Mouse (Mus musculus) heart, postnatal 0 days (tissue): ENCODE data around the gene Snx30. TPM values are rescaled to one million over a fixed set of nuclear protein-coding genes. Genes with fewer than 3 reads are reported as not detected.

ENCODE experiments used
- ATAC-seq: fragments of 200-750 bp; cut with Nextera tagmentation; 2 replicates; pipeline ENCODE4 v1.8.0; 2017; ENCODE audit warnings: low read depth, moderate number of reproducible peaks, moderate library complexity; ENCODE audit not compliant: insufficient read depth
- DNase-seq: peaks from one replicate; pipeline ENCODE4 v3.0.0-alpha.2; 2016; ENCODE audit warnings: low spot score
- H3K27ac ChIP-seq: fragments of 300-500 bp; sonication (generic); 2 replicates; pipeline ENCODE4 v1.5.1; 2014; ENCODE audit warnings: low read depth, mild to moderate bottlenecking
- H3K27me3 ChIP-seq: fragments of 300-500 bp; sonication (generic); 2 replicates; pipeline ENCODE4 v1.6.1; 2014; ENCODE audit warnings: low read length, mixed read lengths; ENCODE audit not compliant: control insufficient read depth, insufficient read depth
- H3K36me3 ChIP-seq: fragments of 300-500 bp; sonication (generic); replicated peaks from 2 replicates; pipeline ENCODE4 v1.6.1; 2014; ENCODE audit warnings: low read length, mixed read lengths; ENCODE audit not compliant: control insufficient read depth, insufficient read depth
- H3K4me1 ChIP-seq: fragments of 300-500 bp; sonication (generic); 2 replicates; pipeline ENCODE4 v1.6.1; 2014; ENCODE audit warnings: antibody characterized with exemption; ENCODE audit not compliant: control insufficient read depth, insufficient read depth
- H3K4me2 ChIP-seq: fragments of 300-500 bp; sonication (generic); 2 replicates; pipeline ENCODE4 v1.6.1; 2014; ENCODE audit warnings: low read depth, mild to moderate bottlenecking, low read length, moderate library complexity
- H3K4me3 ChIP-seq: fragments of 300-500 bp; sonication (generic); 2 replicates; pipeline ENCODE4 v1.5.1; 2014; ENCODE audit warnings: low read depth, low read length
- H3K9ac ChIP-seq: fragments of 300-500 bp; sonication (generic); replicated peaks from 2 replicates; pipeline ENCODE4 v1.6.1; 2014; ENCODE audit warnings: low read depth, low read length, mixed read lengths
- H3K9me3 ChIP-seq: fragments of 300-500 bp; sonication (generic); replicated peaks from 2 replicates; pipeline ENCODE4 v1.6.1; 2016; ENCODE audit warnings: low read length; ENCODE audit not compliant: control insufficient read depth
- CTCF ChIP-seq: IDR thresholded peaks from 2 replicates; pipeline ENCODE4 v1.5.1; 2016; ENCODE audit warnings: antibody characterized with exemption, control low read depth, low read depth
- EP300 ChIP-seq: IDR thresholded peaks from 2 replicates; pipeline ENCODE4 v1.6.1; 2016; ENCODE audit warnings: antibody characterized with exemption, low read depth
- WGBS: fragments of 180-500 bp; shearing (Covaris S2); extraction: QIAGEN DNeasy Blood & Tissue Kit; methylation state at CpG from one replicate; pipeline ENCODE4 v1.1.7; 2014; 5-methylcytosine and 5-hydroxymethylcytosine counted together
- polyA plus RNA-seq: library from polyadenylated mRNA; unstranded; fragments of >200 nt; fragmentation: Nextera tagmentation; extraction: Ambion mirVana; gene quantifications from 2 replicates; pipeline ENCODE4 v1.2.1, GENCODE M21; 2015
- total RNA-seq: library from RNA; depleted of rRNA; stranded (reverse); fragments of >200 nt; gene quantifications from 2 replicates; pipeline ENCODE4 v1.2.3, GENCODE M21; 2014; ENCODE audit warnings: low replicate concordance

Gene Snx30
- total and polyA plus RNA-seq, 2 experiments from 2014 or later: 2.9 to 4.5 TPM

- Histone ChIP-seq H3K27me3 (no peaks in the 10 kb centered on the region), H3K9ac (no peak overlapping the region), H3K4me1 (peaks cover 13% of the 10 kb centered on the region), H3K27ac (no peak overlapping the region), H3K4me3 (no peak overlapping the region), H3K4me2 (no peak overlapping the region), H3K36me3 (no peaks in the 10 kb centered on the region), H3K9me3 (no peaks in the 10 kb centered on the region)
- 48% methylated on average over 6 of the region's 6 CpGs for WGBS
- DNase-seq: no peak
- no peak for ATAC-seq
- TF ChIP-seq CTCF: no peak
- no peak for TF ChIP-seq EP300
Observed at GRCm38 (mm10) chr4:59873240-59873639, 67.6 kb downstream of the Snx30 start.

DNA sequence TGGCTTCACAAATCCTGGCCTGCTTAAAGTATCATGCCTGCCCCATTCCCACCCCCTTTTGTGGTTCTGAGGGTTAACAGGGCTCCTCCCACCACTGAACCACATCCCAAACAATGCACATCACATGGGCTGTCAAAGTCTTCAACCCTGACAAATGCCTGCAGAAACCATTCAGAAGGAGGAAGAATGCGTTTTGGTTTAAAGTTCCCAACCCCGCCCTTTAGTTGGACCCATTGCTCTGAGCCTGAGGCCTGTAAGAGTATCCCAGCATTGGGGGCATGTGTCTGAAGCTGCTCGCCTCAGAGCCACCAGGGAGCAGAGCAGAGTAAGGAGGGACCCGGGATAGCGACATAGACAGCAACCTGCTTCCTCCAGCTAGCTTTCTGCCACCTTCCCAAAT is 68.2 kb downstream of the Snx30 start:
- DNase-seq: no peak
- Histone ChIP-seq H3K36me3 (no peaks in the 10 kb centered on the region), H3K27ac (no peak overlapping the region), H3K27me3 (no peaks in the 10 kb centered on the region), H3K9ac (no peak overlapping the region), H3K4me3 (no peak overlapping the region), H3K9me3 (no peaks in the 10 kb centered on the region), H3K4me1 (peaks cover 13% of the 10 kb centered on the region), H3K4me2 (no peak overlapping the region)
- WGBS: 65% methylated on average over 5 of the region's 5 CpGs
- ATAC-seq: 0 out of 2 replicates have a peak, but pooled peaks have one; percentile 44
- TF ChIP-seq EP300 (no peak), CTCF (peak; percentile 9; the same call in 1 of the 2 replicates)

- 79% methylated on average over 6 of the region's 6 CpGs for WGBS
- ATAC-seq: no peak
- H3K4me1 ChIP-seq: no peaks in the 10 kb centered on the region
- DNase-seq: no peak
- no peak overlapping the region for H3K9ac ChIP-seq
- H3K9me3 ChIP-seq: no peaks in the 10 kb centered on the region
- H3K4me3 ChIP-seq: no peak overlapping the region
- H3K27me3 ChIP-seq: no peaks in the 10 kb centered on the region
- H3K4me2 ChIP-seq: no peak overlapping the region
- peaks cover 20% of the 10 kb centered on the region for H3K36me3 ChIP-seq
- H3K27ac ChIP-seq: no peak overlapping the region
- TF ChIP-seq EP300: no peak
- TF ChIP-seq CTCF: no peak
Observed at GRCm38 (mm10) chr4:59876570-59876969, 70.9 kb downstream of the Snx30 start.

GRCm38 (mm10) chr4:59877025-59877424 is 71.4 kb downstream of the Snx30 start:
- Histone ChIP-seq H3K4me1 (no peaks in the 10 kb centered on the region), H3K9ac (no peak overlapping the region), H3K4me2 (no peak overlapping the region), H3K9me3 (no peaks in the 10 kb centered on the region), H3K4me3 (no peak overlapping the region), H3K27me3 (no peaks in the 10 kb centered on the region), H3K36me3 (peaks cover 24% of the 10 kb centered on the region), H3K27ac (no peak overlapping the region)
- DNase-seq (no peak), ATAC-seq (no peak)
- TF ChIP-seq EP300: no peak
- TF ChIP-seq CTCF: no peak
- WGBS: 84% methylated on average over 2 of the region's 2 CpGs

DNA sequence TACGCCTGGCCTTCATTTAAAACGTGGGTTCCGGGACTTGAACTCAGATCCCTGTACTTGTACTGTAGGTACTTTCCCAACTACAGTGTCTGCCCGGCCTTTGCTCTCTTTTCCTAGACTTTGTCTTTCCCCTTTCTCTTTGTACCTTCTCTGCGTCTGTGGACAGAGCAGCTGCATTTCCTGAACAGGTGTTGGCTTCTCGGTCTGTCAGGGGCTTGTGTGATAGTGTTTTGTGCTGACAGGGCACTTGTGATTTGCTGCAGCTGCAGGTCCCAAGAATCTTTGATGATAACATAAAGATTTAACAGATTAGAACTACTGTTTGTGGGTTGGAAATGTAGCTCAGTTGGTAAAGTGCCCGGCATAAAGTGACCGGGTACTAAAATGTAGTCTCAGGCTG is 73.0 kb downstream of the Snx30 start:
- peak overlapping the region; percentile 15; the same call in 1 of the 2 replicates for H3K27ac ChIP-seq
- no peaks in the 10 kb centered on the region for H3K27me3 ChIP-seq
- no peak overlapping the region for H3K9ac ChIP-seq
- ATAC-seq: no peak
- H3K4me3 ChIP-seq: no peak overlapping the region
- H3K36me3 ChIP-seq: peaks cover 34% of the 10 kb centered on the region
- 57% methylated on average over 8 of the region's 8 CpGs for WGBS
- no peak overlapping the region for H3K4me2 ChIP-seq
- no peaks in the 10 kb centered on the region for H3K4me1 ChIP-seq
- H3K9me3 ChIP-seq: no peaks in the 10 kb centered on the region
- no peak for DNase-seq
- no peak for TF ChIP-seq EP300
- TF ChIP-seq CTCF: no peak

DNA sequence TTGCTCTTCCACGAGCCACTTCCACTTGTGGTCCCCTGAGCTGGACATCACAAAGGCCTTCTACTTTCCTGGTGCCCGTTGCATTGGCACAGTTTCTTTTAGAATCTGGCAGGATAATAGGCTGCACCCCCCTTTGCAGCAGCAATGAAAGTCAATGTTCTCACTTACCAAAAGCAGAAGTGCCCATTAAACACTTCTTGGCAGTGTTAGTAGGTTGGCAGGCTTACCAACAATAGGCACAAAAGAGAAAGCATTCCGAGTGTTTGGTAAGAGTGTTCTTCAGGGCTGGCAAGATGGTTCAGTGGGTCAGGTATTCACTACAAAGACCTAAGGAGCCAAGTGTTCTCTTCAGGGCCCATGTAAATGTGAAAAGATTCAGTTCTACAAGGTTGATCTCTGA is 73.8 kb downstream of the Snx30 start:
- no peaks in the 10 kb centered on the region for H3K27me3 ChIP-seq
- no peak for DNase-seq
- no peak for TF ChIP-seq CTCF
- no peak for ATAC-seq
- no peaks in the 10 kb centered on the region for H3K4me1 ChIP-seq
- H3K9me3 ChIP-seq: no peaks in the 10 kb centered on the region
- 71% methylated on average over 3 of the region's 3 CpGs for WGBS
- H3K4me3 ChIP-seq: no peak overlapping the region
- no peak overlapping the region for H3K4me2 ChIP-seq
- H3K36me3 ChIP-seq: peaks cover 34% of the 10 kb centered on the region
- no peak overlapping the region for H3K27ac ChIP-seq
- H3K9ac ChIP-seq: no peak overlapping the region
